Mouse (Mus musculus) cortical plate, adult 2 months (tissue): ENCODE data around the gene Fam193a.

Experiments
- CTCF ChIP-seq: fragments of 200-500 bp; IDR thresholded peaks from 2 replicates; pipeline ENCODE4 v1.5.1; 2011; ENCODE audit warnings: mild to moderate bottlenecking, control low read depth, low read length; ENCODE audit not compliant: insufficient read depth; ENCODE audit errors: extremely low read depth
- POLR2A ChIP-seq: fragments of 200-500 bp; IDR thresholded peaks from 2 replicates; pipeline ENCODE4 v1.6.1; 2011; ENCODE audit warnings: mild to moderate bottlenecking, low read length, control low read depth; ENCODE audit not compliant: insufficient read depth; ENCODE audit errors: extremely low read depth

- TF ChIP-seq CTCF (no peak), POLR2A (no peak)
Observed at GRCm38 (mm10) chr5:34397866-34398265, 28.1 kb downstream of the Fam193a start.
